Mouse (Mus musculus) hindbrain, embryonic 12.5 days (tissue): Measurements from ENCODE around the gene Ndufa13. TPM values are rescaled to one million over a fixed set of nuclear protein-coding genes. Genes with fewer than 3 reads are reported as not detected.

ENCODE experiments used
- ATAC-seq: fragments of 200-750 bp; cut with Nextera tagmentation; 2 replicates; pipeline ENCODE4 v1.8.0; 2017; ENCODE audit warnings: moderate TSS enrichment; ENCODE audit not compliant: low FRiP score
- H3K27ac ChIP-seq: fragments of 300-500 bp; sonication (generic); 2 replicates; pipeline ENCODE4 v1.5.1; 2016; ENCODE audit warnings: mild to moderate bottlenecking
- H3K27me3 ChIP-seq: fragments of 300-500 bp; sonication (generic); 2 replicates; pipeline ENCODE4 v1.6.1; 2016; ENCODE audit warnings: mild to moderate bottlenecking
- H3K36me3 ChIP-seq: fragments of 300-500 bp; sonication (generic); 2 replicates; pipeline ENCODE4 v1.6.1; 2016; ENCODE audit warnings: mild to moderate bottlenecking
- H3K4me1 ChIP-seq: fragments of 300-500 bp; sonication (generic); 2 replicates; pipeline ENCODE4 v1.6.1; 2016
- H3K4me2 ChIP-seq: fragments of 300-500 bp; sonication (generic); replicated peaks from 2 replicates; pipeline ENCODE4 v1.6.1; 2016; ENCODE audit warnings: mild to moderate bottlenecking
- H3K4me3 ChIP-seq: fragments of 300-500 bp; sonication (generic); 2 replicates; pipeline ENCODE4 v1.5.1; 2016; ENCODE audit warnings: mild to moderate bottlenecking
- H3K9ac ChIP-seq: fragments of 300-500 bp; sonication (generic); 2 replicates; pipeline ENCODE4 v1.6.1; 2016; ENCODE audit warnings: mild to moderate bottlenecking, moderate library complexity
- H3K9me3 ChIP-seq: fragments of 300-500 bp; sonication (generic); replicated peaks from 2 replicates; pipeline ENCODE4 v1.6.1; 2016; ENCODE audit warnings: mild to moderate bottlenecking
- WGBS: fragments of 180-500 bp; shearing (Covaris S2); methylation state at CpG from one replicate; pipeline ENCODE4 v1.1.7; 2016; 5-methylcytosine and 5-hydroxymethylcytosine counted together
- polyA plus RNA-seq: library from polyadenylated mRNA; unstranded; fragments of >200 nt; fragmentation: Nextera tagmentation; extraction: Ambion mirVana; gene quantifications from 2 replicates; pipeline ENCODE4 v1.2.1, GENCODE M21; 2016

The Ndufa13 gene
- polyA plus RNA-seq, 1 experiment from 2014 or later, result 167 TPM

GRCm38 (mm10) chr8:69887289-69888243, 14.8 kb downstream of the Ndufa13 start, which contains the start of gene Cilp2:
Gene Cilp2, minus strand, starts transcription at chr8:69887687.
- Histone ChIP-seq H3K4me3 (peak within 1 kb of the TSS; percentile 26), H3K9ac (0 out of 2 replicates have a peak within 1 kb of the TSS, but pooled peaks have one; percentile 41), H3K27ac (no peak within 1 kb of the TSS), H3K4me1 (peaks cover 40% of the 10 kb centered on the region), H3K4me2 (peak within 1 kb of the TSS; percentile 42), H3K9me3 (no peaks in the 10 kb centered on the region), H3K27me3 (peaks cover 88% of the 10 kb centered on the region), H3K36me3 (no peaks in the 10 kb centered on the region)
- under 1% methylated on average over 55 of the region's 60 CpGs for WGBS
- ATAC-seq, result no peak

GRCm38 (mm10) chr8:69884141-69884540, 18.2 kb downstream of the Ndufa13 start:
- H3K9ac ChIP-seq, result no peak overlapping the region
- H3K27ac ChIP-seq, result no peak overlapping the region
- 56% methylated on average over 13 of the region's 13 CpGs for WGBS
- H3K4me2 ChIP-seq, result no peak overlapping the region
- peaks cover 36% of the 10 kb centered on the region for H3K4me1 ChIP-seq
- H3K27me3 ChIP-seq, result peaks cover 100% of the 10 kb centered on the region
- no peak overlapping the region for H3K4me3 ChIP-seq
- no peaks in the 10 kb centered on the region for H3K9me3 ChIP-seq
- H3K36me3 ChIP-seq, result no peaks in the 10 kb centered on the region
- no peak for ATAC-seq

GRCm38 (mm10) chr8:69882833-69883600, 19.3 kb downstream of the Ndufa13 start:
- Histone ChIP-seq H3K9me3 (no peaks in the 10 kb centered on the region), H3K4me3 (peak overlapping the region; percentile 39), H3K27ac (no peak overlapping the region), H3K27me3 (peaks cover 98% of the 10 kb centered on the region), H3K4me1 (peaks cover 24% of the 10 kb centered on the region), H3K36me3 (no peaks in the 10 kb centered on the region), H3K4me2 (no peak overlapping the region), H3K9ac (no peak overlapping the region)
- no peak for ATAC-seq
- WGBS, result 16% methylated on average over 52 of the region's 52 CpGs

GRCm38 (mm10) chr8:69882021-69882756, 20.2 kb downstream of the Ndufa13 start:
- Histone ChIP-seq H3K4me3 (peak overlapping the region; percentile 39), H3K4me1 (peaks cover 16% of the 10 kb centered on the region), H3K4me2 (peak overlapping the region; percentile 54), H3K9ac (peak overlapping the region; percentile 43; the same call in 1 of the 2 replicates), H3K36me3 (no peaks in the 10 kb centered on the region), H3K27me3 (peaks cover 92% of the 10 kb centered on the region), H3K27ac (no peak overlapping the region), H3K9me3 (no peaks in the 10 kb centered on the region)
- 5% methylated on average over 101 of the region's 103 CpGs for whole genome bisulfite sequencing
- peak; percentile 55 for ATAC-seq

GRCm38 (mm10) chr8:69881261-69881865, 21.0 kb downstream of the Ndufa13 start:
- Histone ChIP-seq H3K4me2 (peak overlapping the region; percentile 54), H3K4me1 (peaks cover 12% of the 10 kb centered on the region), H3K36me3 (no peaks in the 10 kb centered on the region), H3K9me3 (no peaks in the 10 kb centered on the region), H3K4me3 (peak overlapping the region; percentile 39), H3K27ac (no peak overlapping the region), H3K27me3 (peaks cover 92% of the 10 kb centered on the region), H3K9ac (peak overlapping the region; percentile 43)
- ATAC-seq, result no peak
- 15% methylated on average over 79 of the region's 79 CpGs for WGBS

GRCm38 (mm10) chr8:69880841-69881240, 21.5 kb downstream of the Ndufa13 start:
- peaks cover 11% of the 10 kb centered on the region for H3K4me1 ChIP-seq
- peak overlapping the region; percentile 39 for H3K4me3 ChIP-seq
- H3K27ac ChIP-seq, result no peak overlapping the region
- H3K36me3 ChIP-seq, result no peaks in the 10 kb centered on the region
- no peak overlapping the region for H3K9ac ChIP-seq
- ATAC-seq, result no peak
- H3K9me3 ChIP-seq, result no peaks in the 10 kb centered on the region
- peak overlapping the region; percentile 54 for H3K4me2 ChIP-seq
- peaks cover 92% of the 10 kb centered on the region for H3K27me3 ChIP-seq
- 8% methylated on average over 37 of the region's 37 CpGs for WGBS

- H3K27ac ChIP-seq, result no peak overlapping the region
- peaks cover 9% of the 10 kb centered on the region for H3K4me1 ChIP-seq
- H3K4me2 ChIP-seq, result no peak overlapping the region
- 67% methylated on average over 8 of the region's 8 CpGs for WGBS
- no peaks in the 10 kb centered on the region for H3K9me3 ChIP-seq
- no peak for ATAC-seq
- no peaks in the 10 kb centered on the region for H3K36me3 ChIP-seq
- peaks cover 84% of the 10 kb centered on the region for H3K27me3 ChIP-seq
- H3K9ac ChIP-seq, result no peak overlapping the region
- no peak overlapping the region for H3K4me3 ChIP-seq
Measured at GRCm38 (mm10) chr8:69879678-69880077, 22.7 kb downstream of the Ndufa13 start.

- ATAC-seq, result no peak
- 63% methylated on average over 3 of the region's 3 CpGs for WGBS
- Histone ChIP-seq H3K27ac (no peak overlapping the region), H3K9ac (no peak overlapping the region), H3K4me2 (no peak overlapping the region), H3K27me3 (peaks cover 67% of the 10 kb centered on the region), H3K4me3 (no peak overlapping the region), H3K36me3 (no peaks in the 10 kb centered on the region), H3K4me1 (peaks cover 9% of the 10 kb centered on the region), H3K9me3 (no peaks in the 10 kb centered on the region)
Measured at GRCm38 (mm10) chr8:69877992-69878391, 24.4 kb downstream of the Ndufa13 start.

- no peak for ATAC-seq
Measured at GRCm38 (mm10) chr8:69877396-69877795, 25.0 kb downstream of the Ndufa13 start.

GRCm38 (mm10) chr8:69876967-69877366, 25.4 kb downstream of the Ndufa13 start:
- 81% methylated on average over 10 of the region's 10 CpGs for WGBS
- Histone ChIP-seq H3K36me3 (peaks cover 5% of the 10 kb centered on the region), H3K27ac (no peak overlapping the region), H3K9me3 (no peaks in the 10 kb centered on the region), H3K4me2 (no peak overlapping the region), H3K9ac (no peak overlapping the region), H3K27me3 (peaks cover 56% of the 10 kb centered on the region), H3K4me3 (no peak overlapping the region), H3K4me1 (peaks cover 6% of the 10 kb centered on the region)
- ATAC-seq, result no peak

More at GRCm38 (mm10) chr8:69877396-69877795, 25.0 kb downstream of the Ndufa13 start:
- H3K4me1 ChIP-seq, result peaks cover 9% of the 10 kb centered on the region
- H3K4me2 ChIP-seq, result no peak overlapping the region
- no peak overlapping the region for H3K9ac ChIP-seq
- 84% methylated on average over 4 of the region's 4 CpGs for WGBS
- peaks cover 3% of the 10 kb centered on the region; the same call in 1 of the 2 replicates for H3K36me3 ChIP-seq
- peaks cover 61% of the 10 kb centered on the region for H3K27me3 ChIP-seq
- no peaks in the 10 kb centered on the region for H3K9me3 ChIP-seq
- no peak overlapping the region for H3K27ac ChIP-seq
- H3K4me3 ChIP-seq, result no peak overlapping the region

- no peak overlapping the region for H3K27ac ChIP-seq
- no peak for ATAC-seq
Measured at GRCm38 (mm10) chr8:69876097-69876496, 26.3 kb downstream of the Ndufa13 start.

More at GRCm38 (mm10) chr8:69876097-69876496, 26.3 kb downstream of the Ndufa13 start:
- 39% methylated on average over 10 of the region's 10 CpGs for WGBS
- Histone ChIP-seq H3K4me2 (no peak overlapping the region), H3K27me3 (peaks cover 48% of the 10 kb centered on the region), H3K4me3 (no peak overlapping the region), H3K9me3 (no peaks in the 10 kb centered on the region), H3K4me1 (no peaks in the 10 kb centered on the region; the same call in 1 of the 2 replicates), H3K9ac (no peak overlapping the region), H3K36me3 (peaks cover 11% of the 10 kb centered on the region)
